Mouse (Mus musculus) mature B cell (primary cell): ENCODE results near the gene Tada3.

Source experiments
- in situ Hi-C: fragments of 300-500 bp; cut with MboI; formaldehyde crosslinking; loops from 2 replicates; pipeline ENCODE4 v1.14.3; 2019

Gene Tada3

GRCm38 (mm10) chr6:113386025-113386424 is 8.3 kb upstream of the Tada3 start:
- in situ Hi-C loops: no loop called here

- in situ Hi-C loops: no loop called here
These were observed 7.6 kb upstream of the Tada3 start for GRCm38 (mm10) chr6:113385160-113385714.

GRCm38 (mm10) chr6:113384351-113384927 is 6.8 kb upstream of the Tada3 start:
- in situ Hi-C loops: no loop called here

GRCm38 (mm10) chr6:113380480-113380879 is 2.8 kb upstream of the Tada3 start:
- in situ Hi-C loops: no loop called here

GRCm38 (mm10) chr6:113379246-113379645 is 1.6 kb upstream of the Tada3 start:
- in situ Hi-C loops: loop anchor here (5.0 kb wide), 1 partner anchor 52 kb away; the partner anchor contains the start of gene Ogg1

GRCm38 (mm10) chr6:113377172-113377495 is 549 bp downstream of the Tada3 start:
- in situ Hi-C loops: loop anchor here (5.0 kb wide), 1 partner anchor 50 kb away; the partner anchor contains the start of gene Ogg1

GRCm38 (mm10) chr6:113373491-113373890 is 4.2 kb downstream of the Tada3 start:
- in situ Hi-C loops: no loop called here

GRCm38 (mm10) chr6:113370194-113370929 is 7.3 kb downstream of the Tada3 start:
- in situ Hi-C loops: no loop called here

- in situ Hi-C loops: no loop called here
These were observed 9.1 kb downstream of the Tada3 start for GRCm38 (mm10) chr6:113368577-113368976.

GRCm38 (mm10) chr6:113368124-113368523 is 9.6 kb downstream of the Tada3 start:
- in situ Hi-C loops: no loop called here

GRCm38 (mm10) chr6:113367574-113367973 is 10.1 kb downstream of the Tada3 start:
- in situ Hi-C loops: no loop called here

GRCm38 (mm10) chr6:113366639-113367038 is 11.0 kb downstream of the Tada3 start:
- in situ Hi-C loops: no loop called here

GRCm38 (mm10) chr6:113364518-113365135 is 13.1 kb downstream of the Tada3 start:
- in situ Hi-C loops: no loop called here

GRCm38 (mm10) chr6:113362241-113362640 is 15.4 kb downstream of the Tada3 start:
- in situ Hi-C loops: no loop called here

- in situ Hi-C loops: no loop called here
These were observed 16.2 kb downstream of the Tada3 start for GRCm38 (mm10) chr6:113361476-113361875.

- in situ Hi-C loops: no loop called here
These were observed 24.0 kb downstream of the Tada3 start for GRCm38 (mm10) chr6:113353696-113354095.

- in situ Hi-C loops: no loop called here
These were observed 24.9 kb downstream of the Tada3 start for GRCm38 (mm10) chr6:113352820-113353219.

- in situ Hi-C loops: no loop called here
These were observed 26.0 kb downstream of the Tada3 start for GRCm38 (mm10) chr6:113351653-113352052.

- in situ Hi-C loops: no loop called here
These were observed 26.5 kb downstream of the Tada3 start for GRCm38 (mm10) chr6:113351161-113351560.

GRCm38 (mm10) chr6:113350538-113350937 is 27.1 kb downstream of the Tada3 start:
- in situ Hi-C loops: no loop called here

- in situ Hi-C loops: no loop called here
These were observed 30.8 kb downstream of the Tada3 start for GRCm38 (mm10) chr6:113346897-113347296.

- in situ Hi-C loops: no loop called here
These were observed 33.4 kb downstream of the Tada3 start for GRCm38 (mm10) chr6:113344321-113344720.
